Mouse (Mus musculus): ENCODE measurements around the gene Srrm2. TPM values are rescaled to one million over a fixed set of nuclear protein-coding genes. Genes with fewer than 3 reads are reported as not detected.

Srrm2 gene
- polyA plus RNA-seq, 1 experiment: 63.8 TPM

GRCm38 (mm10) chr17:23789749-23790268 lies 523 bp upstream of the Srrm2 start:
- Histone ChIP-seq H3K27me3 (ENCODE audit: control insufficient read depth, insufficient read depth, insufficient read length) (no peaks in the 10 kb centered on the region), H3K4me3 (ENCODE audit: insufficient read depth, poor library complexity, severe bottlenecking) (no peak overlapping the region), H3K79me2 (ENCODE audit: control insufficient read depth, insufficient read depth) (no peaks in the 10 kb centered on the region), H3K36me3 (ENCODE audit: control insufficient read depth, insufficient read depth) (no peaks in the 10 kb centered on the region), H3K79me3 (ENCODE audit: low read depth) (no peaks in the 10 kb centered on the region), H3ac (ENCODE audit: control insufficient read depth, insufficient read length, low read depth) (no peak overlapping the region)
- no peak for TF ChIP-seq CTCF (IDR thresholded peaks at IDR 0.05; ENCODE audit: control insufficient read depth, insufficient read depth, insufficient read length)
- TF ChIP-seq CEBPB (IDR thresholded peaks at IDR 0.05; ENCODE audit: low read depth): no peak
- TF ChIP-seq FOSL1 (IDR thresholded peaks at IDR 0.05; ENCODE audit: insufficient read depth, low read length, poor library complexity, severe bottlenecking): no peak
- TF ChIP-seq MYOD1 (IDR thresholded peaks at IDR 0.05; ENCODE audit: control insufficient read depth, insufficient read length, low read depth): no peak
- no peak for TF ChIP-seq USF1 (IDR thresholded peaks at IDR 0.05; ENCODE audit: low read depth)
- TF ChIP-seq MAX (IDR thresholded peaks at IDR 0.05): no peak
- no peak for TF ChIP-seq MYOG (IDR thresholded peaks at IDR 0.05; ENCODE audit: control insufficient read depth, extremely low read depth, insufficient read length)

- Histone ChIP-seq H3K27me3 (ENCODE audit: control insufficient read depth, insufficient read depth, insufficient read length) (no peaks in the 10 kb centered on the region), H3K4me3 (ENCODE audit: insufficient read depth, poor library complexity, severe bottlenecking) (no peak overlapping the region), H3K36me3 (ENCODE audit: control insufficient read depth, insufficient read depth) (no peaks in the 10 kb centered on the region), H3K79me2 (ENCODE audit: control insufficient read depth, insufficient read depth) (no peaks in the 10 kb centered on the region), H3ac (ENCODE audit: control insufficient read depth, insufficient read length, low read depth) (no peak overlapping the region), H3K79me3 (ENCODE audit: low read depth) (no peaks in the 10 kb centered on the region)
- TF ChIP-seq FOSL1 (IDR thresholded peaks at IDR 0.05; ENCODE audit: insufficient read depth, low read length, poor library complexity, severe bottlenecking) (no peak), CTCF (IDR thresholded peaks at IDR 0.05; ENCODE audit: control insufficient read depth, insufficient read depth, insufficient read length) (no peak), MYOG (IDR thresholded peaks at IDR 0.05; ENCODE audit: control insufficient read depth, extremely low read depth, insufficient read length) (no peak), MYOD1 (IDR thresholded peaks at IDR 0.05; ENCODE audit: control insufficient read depth, insufficient read length, low read depth) (no peak)
Measured at GRCm38 (mm10) chr17:23791079-23791357, 686 bp downstream of the Srrm2 start.

- no peak for TF ChIP-seq FOSL1 (IDR thresholded peaks at IDR 0.05; ENCODE audit: insufficient read depth, low read length, poor library complexity, severe bottlenecking)
- TF ChIP-seq MAX (IDR thresholded peaks at IDR 0.05): no peak
- no peak for TF ChIP-seq USF1 (IDR thresholded peaks at IDR 0.05; ENCODE audit: low read depth)
- no peak for TF ChIP-seq MYOD1 (IDR thresholded peaks at IDR 0.05; ENCODE audit: control insufficient read depth, insufficient read length, low read depth)
- TF ChIP-seq CEBPB (IDR thresholded peaks at IDR 0.05; ENCODE audit: low read depth): no peak
- TF ChIP-seq MYOG (IDR thresholded peaks at IDR 0.05; ENCODE audit: control insufficient read depth, extremely low read depth, insufficient read length): no peak
- TF ChIP-seq CTCF (IDR thresholded peaks at IDR 0.05; ENCODE audit: control insufficient read depth, insufficient read depth, insufficient read length): no peak
- Histone ChIP-seq H3K4me3 (ENCODE audit: insufficient read depth, poor library complexity, severe bottlenecking) (no peak overlapping the region), H3K79me3 (ENCODE audit: low read depth) (no peaks in the 10 kb centered on the region)
Measured at GRCm38 (mm10) chr17:23795323-23795722, 5.0 kb downstream of the Srrm2 start.

GRCm38 (mm10) chr17:23797316-23797715 lies 7.0 kb downstream of the Srrm2 start:
- no peaks in the 10 kb centered on the region for H3K36me3 ChIP-seq (ENCODE audit: control insufficient read depth, insufficient read depth)
- no peak for TF ChIP-seq MAX (IDR thresholded peaks at IDR 0.05)
- TF ChIP-seq USF1 (IDR thresholded peaks at IDR 0.05; ENCODE audit: low read depth): no peak
- TF ChIP-seq FOSL1 (IDR thresholded peaks at IDR 0.05; ENCODE audit: insufficient read depth, low read length, poor library complexity, severe bottlenecking): no peak
- no peak for TF ChIP-seq CTCF (IDR thresholded peaks at IDR 0.05; ENCODE audit: control insufficient read depth, insufficient read depth, insufficient read length)
- no peak for TF ChIP-seq MYOG (IDR thresholded peaks at IDR 0.05; ENCODE audit: control insufficient read depth, extremely low read depth, insufficient read length)
- no peaks in the 10 kb centered on the region for H3K79me2 ChIP-seq (ENCODE audit: control insufficient read depth, insufficient read depth)
- H3ac ChIP-seq (ENCODE audit: control insufficient read depth, insufficient read length, low read depth): no peak overlapping the region
- no peaks in the 10 kb centered on the region for H3K79me3 ChIP-seq (ENCODE audit: low read depth)
- no peaks in the 10 kb centered on the region for H3K27me3 ChIP-seq (ENCODE audit: control insufficient read depth, insufficient read depth, insufficient read length)
- H3K4me3 ChIP-seq (ENCODE audit: insufficient read depth, poor library complexity, severe bottlenecking): no peak overlapping the region

More at GRCm38 (mm10) chr17:23795323-23795722, 5.0 kb downstream of the Srrm2 start:
- no peaks in the 10 kb centered on the region for H3K36me3 ChIP-seq (ENCODE audit: control insufficient read depth, insufficient read depth)
- no peaks in the 10 kb centered on the region for H3K27me3 ChIP-seq (ENCODE audit: control insufficient read depth, insufficient read depth, insufficient read length)
- no peak overlapping the region for H3ac ChIP-seq (ENCODE audit: control insufficient read depth, insufficient read length, low read depth)
- no peaks in the 10 kb centered on the region for H3K79me2 ChIP-seq (ENCODE audit: control insufficient read depth, insufficient read depth)

GRCm38 (mm10) chr17:23801627-23802026 lies 11.3 kb downstream of the Srrm2 start:
- no peak overlapping the region for H3ac ChIP-seq (ENCODE audit: control insufficient read depth, insufficient read length, low read depth)
- H3K79me3 ChIP-seq (ENCODE audit: low read depth): peaks cover 32% of the 10 kb centered on the region
- TF ChIP-seq MYOG (IDR thresholded peaks at IDR 0.05; ENCODE audit: control insufficient read depth, extremely low read depth, insufficient read length): no peak
- TF ChIP-seq MAX (IDR thresholded peaks at IDR 0.05): no peak
- TF ChIP-seq USF1 (IDR thresholded peaks at IDR 0.05; ENCODE audit: low read depth): no peak
- no peak for TF ChIP-seq CEBPB (IDR thresholded peaks at IDR 0.05; ENCODE audit: low read depth)
- peaks cover 11% of the 10 kb centered on the region for H3K36me3 ChIP-seq (ENCODE audit: control insufficient read depth, insufficient read depth)
- no peaks in the 10 kb centered on the region for H3K27me3 ChIP-seq (ENCODE audit: control insufficient read depth, insufficient read depth, insufficient read length)
- peaks cover 37% of the 10 kb centered on the region for H3K79me2 ChIP-seq (ENCODE audit: control insufficient read depth, insufficient read depth)
- H3K4me3 ChIP-seq (ENCODE audit: insufficient read depth, poor library complexity, severe bottlenecking): no peak overlapping the region

- Histone ChIP-seq H3ac (ENCODE audit: control insufficient read depth, insufficient read length, low read depth) (peak overlapping the region; percentile 92), H3K79me3 (ENCODE audit: low read depth) (peaks cover 45% of the 10 kb centered on the region), H3K27me3 (ENCODE audit: control insufficient read depth, insufficient read depth, insufficient read length) (no peaks in the 10 kb centered on the region), H3K36me3 (ENCODE audit: control insufficient read depth, insufficient read depth) (peaks cover 23% of the 10 kb centered on the region), H3K79me2 (ENCODE audit: control insufficient read depth, insufficient read depth) (peaks cover 49% of the 10 kb centered on the region), H3K4me3 (ENCODE audit: insufficient read depth, poor library complexity, severe bottlenecking) (peak overlapping the region; percentile 95)
- TF ChIP-seq MAX (IDR thresholded peaks at IDR 0.05) (peak; percentile 72), CTCF (IDR thresholded peaks at IDR 0.05; ENCODE audit: control insufficient read depth, insufficient read depth, insufficient read length) (no peak)
Measured at GRCm38 (mm10) chr17:23802746-23803365, 12.5 kb downstream of the Srrm2 start.
